Comparison of ENCODE assay signal across 22 mouse cellular contexts in the genomic region with DNA sequence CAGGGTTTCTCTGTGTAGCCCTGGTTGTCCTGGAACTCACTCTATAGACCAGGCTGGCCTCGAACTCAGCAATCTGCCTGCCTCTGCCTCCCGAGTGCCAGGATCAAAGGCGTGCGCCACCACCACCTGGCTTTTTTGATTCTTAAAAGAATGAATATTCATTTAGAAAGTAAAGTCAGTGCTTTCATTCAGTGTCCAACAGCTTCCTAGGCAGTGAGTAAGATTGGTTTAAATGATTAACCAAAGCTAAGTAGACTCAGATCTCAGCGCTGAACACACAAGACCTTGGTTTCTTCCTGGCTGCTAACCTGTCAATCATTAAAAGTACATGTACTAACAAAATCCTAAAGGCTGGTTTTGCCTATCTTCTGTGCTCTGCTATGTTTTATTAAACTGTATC.
DNase-seq lines count a peak whose midpoint lies in the region; ATAC-seq lines count a peak whose summit lies in the region.
"Had no signal": no experiment of that assay in that cellular context is flagged by ENCODE, and none has a peak within 500 bp of the region (broad histone marks: within the 10 kb centered on the region; RNA-seq: fewer than 3 reads in every experiment).

No protein-coding gene starts in this region.

- peak; percentile 56 for ATAC-seq in lung, embryonic 16.5 days (ENCODE audit: low read depth)
- peak; percentile 82 for ATAC-seq in kidney, embryonic 15.5 days (replicated peaks; ENCODE audit: low FRiP score)
- ATAC-seq: activated CD4-positive, CD25-positive, alpha-beta regulatory T cell, adult 4 months; forebrain, embryonic 16.5 days; midbrain, embryonic 13.5 days had no signal

- 63% methylated on average over 5 of the region's 5 CpGs for WGBS in lung, embryonic 16.5 days
- WGBS in kidney, embryonic 15.5 days: 76% methylated on average over 5 of the region's 5 CpGs

- no peaks in the 10 kb centered on the region for H3K9me3 ChIP-seq in lung, embryonic 16.5 days (ENCODE audit: control insufficient read depth, low read length)
- H3K9me3 ChIP-seq in kidney, embryonic 15.5 days (replicated peaks): no peaks in the 10 kb centered on the region
- H3K9me3 ChIP-seq: heart, embryonic 12.5 days; hindbrain, embryonic 13.5 days; midbrain, embryonic 13.5 days; neural tube, embryonic 13.5 days had no signal

- H3K4me2 ChIP-seq in lung, embryonic 16.5 days (ENCODE audit: low read depth, low read length): no peak overlapping the region
- H3K4me2 ChIP-seq in kidney, embryonic 15.5 days: no peak overlapping the region
- H3K4me2 ChIP-seq: heart, embryonic 12.5 days; hindbrain, embryonic 13.5 days; midbrain, embryonic 13.5 days; neural tube, embryonic 13.5 days had no signal

- peaks cover 8% of the 10 kb centered on the region for H3K4me1 ChIP-seq in lung, embryonic 16.5 days (replicated peaks; ENCODE audit: control insufficient read depth, insufficient read depth, low read length)
- H3K4me1 ChIP-seq in kidney, embryonic 15.5 days: 0 out of 2 replicates have a peak, but pooled peaks cover 9% of the 10 kb centered on the region
- H3K4me1 ChIP-seq: heart, embryonic 12.5 days; hindbrain, embryonic 13.5 days; neural tube, embryonic 13.5 days had no signal

- peak; percentile 27 for DNase-seq in heart, adult 11 months
- DNase-seq in heart, adult 9 months (ENCODE audit: low spot score in 2 of 2): no peak
- no peak for DNase-seq in lung, postnatal 25 days (ENCODE audit: low spot score)
- DNase-seq in yolk sac, embryonic 10.5 days (ENCODE audit: low spot score): peak; percentile 28
- no peak for DNase-seq in urinary bladder, adult 2 months (ENCODE audit: low spot score)
- DNase-seq in thymus, postnatal 36 days: no peak
- DNase-seq: adrenal gland, postnatal 14 days; cerebellum, adult 9-11 months; embryo, embryonic 11 days; gastrocnemius, postnatal 36 days; heart, postnatal 14 days; lung, adult 18-20 months; right cerebral cortex, adult 18-20 months; thymus, postnatal 25 days had no signal

- no peaks in the 10 kb centered on the region for H3K36me3 ChIP-seq in lung, embryonic 16.5 days (ENCODE audit: control insufficient read depth, insufficient read depth, low read length)
- H3K36me3 ChIP-seq in kidney, embryonic 15.5 days: no peaks in the 10 kb centered on the region
- H3K36me3 ChIP-seq: heart, embryonic 12.5 days; hindbrain, embryonic 13.5 days; midbrain, embryonic 13.5 days; neural tube, embryonic 13.5 days had no signal

- H3K9ac ChIP-seq in lung, embryonic 16.5 days (ENCODE audit: low read length): no peak overlapping the region
- no peak overlapping the region for H3K9ac ChIP-seq in kidney, embryonic 15.5 days
- H3K9ac ChIP-seq: heart, embryonic 12.5 days; hindbrain, embryonic 13.5 days; midbrain, embryonic 13.5 days; neural tube, embryonic 13.5 days had no signal

- H3K27ac ChIP-seq in lung, embryonic 16.5 days (ENCODE audit: low read length): peak overlapping the region; percentile 31; the same call in 1 of the 2 replicates
- H3K27ac ChIP-seq in kidney, embryonic 15.5 days: no peak overlapping the region; the same call in 1 of the 2 replicates
- H3K27ac ChIP-seq: hindbrain, embryonic 13.5 days; midbrain, embryonic 13.5 days; neural tube, embryonic 13.5 days had no signal

- no peak overlapping the region for H3K4me3 ChIP-seq in lung, embryonic 16.5 days (ENCODE audit: low read length)
- no peak overlapping the region for H3K4me3 ChIP-seq in kidney, embryonic 15.5 days (replicated peaks)
- H3K4me3 ChIP-seq: heart, embryonic 12.5 days; hindbrain, embryonic 13.5 days; midbrain, embryonic 13.5 days; neural tube, embryonic 13.5 days had no signal

- H3K27me3 ChIP-seq in lung, embryonic 16.5 days (ENCODE audit: control insufficient read depth, insufficient read depth, low read depth, low read length): no peaks in the 10 kb centered on the region
- no peaks in the 10 kb centered on the region for H3K27me3 ChIP-seq in kidney, embryonic 15.5 days
- H3K27me3 ChIP-seq: heart, embryonic 12.5 days; hindbrain, embryonic 13.5 days; midbrain, embryonic 13.5 days; neural tube, embryonic 13.5 days had no signal

Comparison
In these comparisons a context has a peak if more than half of its experiments do, and no peak if none do; other contexts are left out.
1. DNase-seq: peak in heart, adult 11 months (single experiment) and yolk sac, embryonic 10.5 days (single experiment); none in heart, adult 9 months (0 of 2), lung, postnatal 25 days (single experiment), urinary bladder, adult 2 months (single experiment) and thymus, postnatal 36 days (0 of 2).